Mouse (Mus musculus) liver, adult 2 months (tissue): ENCODE measurements around the gene Usp22.

Experiments
- CTCF ChIP-seq: fragments of 200-500 bp; IDR thresholded peaks from 2 replicates; pipeline ENCODE4 v1.5.1; 2011; ENCODE audit warnings: low read depth, low read length, control low read depth
- POLR2A ChIP-seq: fragments of 200-500 bp; IDR thresholded peaks from 2 replicates; pipeline ENCODE4 v1.6.1; 2011; ENCODE audit warnings: low read length, control low read depth; ENCODE audit not compliant: insufficient read depth; ENCODE audit errors: extremely low read depth

DNA sequence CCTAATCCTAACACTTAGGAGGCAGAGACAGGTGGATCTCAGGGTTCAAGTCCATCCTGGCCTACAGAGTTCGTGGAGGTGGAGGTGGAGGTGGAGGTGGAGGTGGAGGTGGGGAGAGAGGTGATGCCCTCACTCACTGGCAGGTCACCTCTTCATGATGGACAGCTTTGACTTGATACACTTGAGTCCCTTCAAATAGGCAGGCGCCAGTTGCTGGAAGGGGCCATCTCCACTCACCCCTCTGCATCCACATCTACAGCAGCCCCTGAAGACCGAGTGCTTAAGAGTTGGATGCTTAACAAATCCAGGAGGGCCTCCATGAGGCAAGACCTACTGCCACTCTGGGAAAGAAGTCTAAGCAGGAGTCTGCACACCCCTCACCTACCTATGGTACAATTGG lies 11.5 kb downstream of the Usp22 start:
- TF ChIP-seq CTCF, result no peak
- no peak for TF ChIP-seq POLR2A
